Mouse (Mus musculus) MEL (cell line): ENCODE measurements around the gene Cd276. TPM values are rescaled to one million over a fixed set of nuclear protein-coding genes. Genes with fewer than 3 reads are reported as not detected.
"Not testable (repeated sequence)": the region's sequence is repeated elsewhere in the genome, so short reads cannot be mapped to it uniquely, and the experiment has no call there.

ENCODE experiments used
- DNase-seq: peaks from one replicate; pipeline ENCODE4 v3.0.0; 2011; ENCODE audit warnings: low read depth, low spot score
- H3K27ac ChIP-seq: 2 replicates; pipeline ENCODE4 v1.5.1; 2012; ENCODE audit warnings: low read depth, mild to moderate bottlenecking, control low read depth, low read length, moderate library complexity; ENCODE audit not compliant: control insufficient read depth
- H3K27me3 ChIP-seq, 2 experiments: fragments of 150-350 bp in 1 of 2; sonication (generic) in 1 of 2; 2 replicates each; pipeline ENCODE4 v1.6.1; 2012; ENCODE audit warnings: low read length in 2 of 2, mild to moderate bottlenecking in 2 of 2, improper control_type of control experiment in 1 of 2, moderate library complexity in 1 of 2; ENCODE audit not compliant: insufficient read depth in 2 of 2, control insufficient read depth in 1 of 2
- H3K36me3 ChIP-seq, 2 experiments: 2 replicates each; pipeline ENCODE4 v1.6.1; 2012 to 2014; ENCODE audit warnings: low read length in 2 of 2, improper control_type of control experiment in 1 of 2, inconsistent platforms in 1 of 2, mild to moderate bottlenecking in 1 of 2; ENCODE audit not compliant: insufficient read depth in 2 of 2, control insufficient read depth in 1 of 2
- H3K4me1 ChIP-seq, 2 experiments: fragments of 150-350 bp in 1 of 2; sonication (generic) in 1 of 2; 2 replicates each; pipeline ENCODE4 v1.6.1; 2012; ENCODE audit warnings: low read length in 2 of 2, improper control_type of control experiment in 1 of 2, mild to moderate bottlenecking in 1 of 2; ENCODE audit not compliant: insufficient read depth in 2 of 2, control insufficient read depth in 1 of 2
- H3K4me3 ChIP-seq, 2 experiments: fragments of 150-350 bp in 1 of 2; sonication (generic) in 1 of 2; 2 replicates each; pipeline ENCODE4 v1.5.1; 2012; ENCODE audit warnings: low read depth in 2 of 2, low read length in 2 of 2, mild to moderate bottlenecking in 2 of 2, moderate library complexity in 2 of 2, control low read depth in 1 of 2, improper control_type of control experiment in 1 of 2; ENCODE audit not compliant: control insufficient read depth in 1 of 2, insufficient read depth in 1 of 2
- H3K79me2 ChIP-seq: 2 replicates; pipeline ENCODE4 v1.6.1; 2012; ENCODE audit warnings: mild to moderate bottlenecking, low read length, moderate library complexity; ENCODE audit not compliant: control insufficient read depth, poor library complexity, insufficient read depth
- H3K9ac ChIP-seq: 2 replicates; pipeline ENCODE4 v1.6.1; 2012; ENCODE audit warnings: low read depth, mild to moderate bottlenecking, control low read depth, low read length, moderate library complexity; ENCODE audit not compliant: control insufficient read depth, poor library complexity, severe bottlenecking
- H3K9me3 ChIP-seq: fragments of 150-350 bp; sonication (generic); replicated peaks from 2 replicates; pipeline ENCODE4 v1.6.1; 2012; ENCODE audit warnings: mild to moderate bottlenecking, low read length, improper control_type of control experiment, moderate library complexity; ENCODE audit not compliant: insufficient read depth
- BHLHE40 ChIP-seq: IDR thresholded peaks from 2 replicates; pipeline ENCODE4 v1.6.1; 2012; ENCODE audit warnings: low read depth, mild to moderate bottlenecking, inconsistent platforms, low read length, improper control_type of control experiment, borderline replicate concordance
- CHD2 ChIP-seq: IDR thresholded peaks from 2 replicates; pipeline ENCODE4 v1.6.1; 2011; ENCODE audit warnings: low read length, improper control_type of control experiment
- ELF1 ChIP-seq: IDR thresholded peaks from 2 replicates; pipeline ENCODE4 v1.6.1; 2014; ENCODE audit warnings: low read depth, mild to moderate bottlenecking, inconsistent platforms, low read length, improper control_type of control experiment, moderate library complexity
- GABPA ChIP-seq: IDR thresholded peaks from 2 replicates; pipeline ENCODE4 v1.6.1; 2012; ENCODE audit warnings: low read depth, mild to moderate bottlenecking, inconsistent platforms, low read length, improper control_type of control experiment, moderate library complexity
- GATA1 ChIP-seq: IDR thresholded peaks from 2 replicates; pipeline ENCODE4 v1.6.1; 2011; ENCODE audit warnings: low read depth, low read length, improper control_type of control experiment
- JUND ChIP-seq: IDR thresholded peaks from 2 replicates; pipeline ENCODE4 v1.6.1; 2011; ENCODE audit warnings: low read depth, mild to moderate bottlenecking, improper control_type of control experiment, low read length
- KAT2A ChIP-seq: conservative IDR thresholded peaks from 2 replicates; pipeline ENCODE4 v1.6.1; 2012; ENCODE audit warnings: low read depth, low read length, improper control_type of control experiment, inconsistent platforms
- MAZ ChIP-seq: IDR thresholded peaks from 2 replicates; pipeline ENCODE4 v1.6.1; 2012; ENCODE audit warnings: low read depth, mild to moderate bottlenecking, inconsistent platforms, low read length, improper control_type of control experiment
- MEF2A ChIP-seq: IDR thresholded peaks from 2 replicates; pipeline ENCODE4 v1.6.1; 2014; ENCODE audit warnings: low read depth, mild to moderate bottlenecking, inconsistent platforms, low read length, improper control_type of control experiment; ENCODE audit not compliant: poor library complexity, insufficient replicate concordance, severe bottlenecking; ENCODE audit errors: extremely low read depth
- MYB ChIP-seq: IDR thresholded peaks from 2 replicates; pipeline ENCODE4 v1.6.1; 2011; ENCODE audit warnings: mild to moderate bottlenecking, low read depth, low read length, improper control_type of control experiment
- NELFE ChIP-seq: IDR thresholded peaks from 2 replicates; pipeline ENCODE4 v1.6.1; 2011; ENCODE audit warnings: low read depth, low read length, improper control_type of control experiment
- POLR2AphosphoS2 ChIP-seq: IDR thresholded peaks from 2 replicates; pipeline ENCODE4 v1.6.1; 2011; ENCODE audit warnings: low read length, improper control_type of control experiment
- RCOR1 ChIP-seq: IDR thresholded peaks from 2 replicates; pipeline ENCODE4 v1.6.1; 2012; ENCODE audit warnings: low read depth, mild to moderate bottlenecking, inconsistent platforms, low read length, improper control_type of control experiment
- SIN3A ChIP-seq: IDR thresholded peaks from 2 replicates; pipeline ENCODE4 v1.6.1; 2012; ENCODE audit warnings: low read length, improper control_type of control experiment, inconsistent platforms
- SMC3 ChIP-seq: IDR thresholded peaks from 2 replicates; pipeline ENCODE4 v1.6.1; 2011; ENCODE audit warnings: low read depth, low read length, improper control_type of control experiment
- TCF12 ChIP-seq: IDR thresholded peaks from 2 replicates; pipeline ENCODE4 v1.6.1; 2014; ENCODE audit warnings: low read depth, mild to moderate bottlenecking, inconsistent platforms, low read length, improper control_type of control experiment, moderate library complexity
- UBTF ChIP-seq: IDR thresholded peaks from 2 replicates; pipeline ENCODE4 v1.6.1; 2012; ENCODE audit warnings: low read depth, mild to moderate bottlenecking, inconsistent platforms, low read length, improper control_type of control experiment, moderate library complexity, borderline replicate concordance; ENCODE audit not compliant: insufficient read depth
- ZC3H11A ChIP-seq: IDR thresholded peaks from 2 replicates; pipeline ENCODE4 v1.6.1; 2012; ENCODE audit warnings: low read depth, mild to moderate bottlenecking, inconsistent platforms, low read length, improper control_type of control experiment
- ZNF384 ChIP-seq: IDR thresholded peaks from 2 replicates; pipeline ENCODE4 v1.6.1; 2012; ENCODE audit warnings: low read depth, mild to moderate bottlenecking, inconsistent platforms, low read length, improper control_type of control experiment
- polyA plus RNA-seq, 2 experiments: library from polyadenylated mRNA; stranded (reverse) in 1 of 2; unstranded in 1 of 2; fragments of >175 nt in 1 of 2; fragments of >200 nt in 1 of 2; gene quantifications; 2 replicates each; pipeline versions ENCODE4 v1.2.1 to v1.2.4; 2012; ENCODE audit warnings: low replicate concordance in 2 of 2, low read depth in 1 of 2; ENCODE audit not compliant: insufficient read length in 2 of 2, insufficient read depth in 1 of 2, missing spikeins in 1 of 2
- total RNA-seq: library from RNA; depleted of rRNA; stranded (reverse); fragments of 300-350 nt; gene quantifications from 2 replicates; pipeline ENCODE4 v1.2.3, GENCODE M21; 2012

The Cd276 gene
- total and polyA plus RNA-seq, 3 experiments, result 0.12 to 3.6 TPM; not detected in 1

DNA sequence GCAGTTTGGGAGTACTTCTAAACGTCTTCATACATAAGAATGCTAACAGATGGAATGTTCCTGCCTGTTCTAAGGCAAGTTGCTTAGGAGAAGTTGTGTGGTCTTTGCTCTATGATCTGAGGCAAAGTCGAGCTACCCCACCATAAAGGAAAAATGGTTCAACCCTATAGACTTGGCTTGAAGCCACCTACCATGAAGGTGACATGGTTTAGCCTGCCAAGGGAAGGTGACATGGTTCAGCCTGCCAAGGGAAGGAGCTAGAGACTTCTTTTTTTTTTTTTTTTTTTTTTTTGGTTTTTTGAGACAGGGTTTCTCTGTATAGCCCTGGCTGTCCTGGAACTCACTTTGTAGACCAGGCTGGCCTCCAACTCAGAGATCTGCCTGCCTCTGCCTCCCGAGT lies 10.7 kb upstream of the Cd276 start:
- not testable (repeated sequence) for H3K9ac ChIP-seq, H3K4me1 ChIP-seq, H3K9me3 ChIP-seq, H3K79me2 ChIP-seq, H3K36me3 ChIP-seq, H3K27me3 ChIP-seq, H3K4me3 ChIP-seq, H3K27ac ChIP-seq
- TF ChIP-seq ZNF384, result peak; percentile 74
- peak; percentile 60 for DNase-seq

DNA sequence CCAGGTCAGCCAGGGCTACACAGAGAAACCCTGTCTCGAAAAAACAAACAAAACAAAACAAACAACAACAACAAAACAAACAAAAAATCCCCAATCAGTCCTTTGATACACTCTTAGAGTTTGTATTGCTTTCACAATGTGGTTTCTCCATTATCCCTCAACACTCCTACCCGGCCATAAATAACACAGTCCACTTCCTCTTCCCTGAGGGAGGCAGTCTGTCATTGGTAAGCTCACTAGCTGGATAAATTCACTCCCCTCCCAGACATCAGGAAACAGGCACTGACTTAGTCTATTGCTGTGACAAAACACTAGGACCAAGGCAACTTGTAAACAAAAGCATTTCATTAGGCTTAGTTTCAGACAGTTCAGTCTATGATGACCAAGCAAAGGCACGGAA lies 5.0 kb upstream of the Cd276 start:
- TF ChIP-seq MAZ (no peak), MEF2A (no peak), GABPA (no peak), SMC3 (no peak), MYB (no peak), ELF1 (no peak), TCF12 (no peak), BHLHE40 (no peak), KAT2A (no peak), CHD2 (no peak), ZC3H11A (no peak), RCOR1 (no peak), JUND (no peak), SIN3A (no peak), NELFE (no peak), GATA1 (no peak), UBTF (no peak), POLR2AphosphoS2 (no peak)
- Histone ChIP-seq H3K4me3 (no peak overlapping the region), H3K27ac (no peak overlapping the region), H3K4me1 (peaks cover 11 to 26% of the 10 kb centered on the region in 2 experiments), H3K9me3 (no peaks in the 10 kb centered on the region), H3K36me3 (peaks cover 0 to 21% of the 10 kb centered on the region in 2 experiments; a peak in 2 of 4 replicates), H3K27me3 (peaks cover 4 to 11% of the 10 kb centered on the region in 2 experiments), H3K9ac (no peak overlapping the region), H3K79me2 (no peaks in the 10 kb centered on the region)
- peak; percentile 41 for DNase-seq
